Mouse (Mus musculus): ENCODE results near the gene Gm14443. TPM values are rescaled to one million over a fixed set of nuclear protein-coding genes. Genes with fewer than 3 reads are reported as not detected.
"Not testable (repeated sequence)": the region's sequence is repeated elsewhere in the genome, so short reads cannot be mapped to it uniquely, and the experiment has no call there.

Gm14443 gene
- 0.50 and 0.64 TPM in 2 replicates for polyA plus RNA-seq (2014; fragmentation: Nextera tagmentation; extraction: Ambion mirVana)

GRCm38 (mm10) chr2:175175401-175176180 lies at the start of gene Gm14443:
Gene Gm14443, minus strand, starts transcription at chr2:175175871.
- not testable (repeated sequence) for H3K27ac ChIP-seq (ENCODE audit: low read depth); H3K4me3 ChIP-seq (ENCODE audit: low read depth, low read length); H3K9me3 ChIP-seq (ENCODE audit: control insufficient read depth, low read length); H3K4me1 ChIP-seq (replicated peaks; ENCODE audit: control insufficient read depth, insufficient read depth, low read length); H3K27me3 ChIP-seq (replicated peaks; ENCODE audit: control insufficient read depth, insufficient read depth, low read length); H3K36me3 ChIP-seq (ENCODE audit: control insufficient read depth, insufficient read depth, low read length); DNase-seq (ENCODE audit: low spot score); ATAC-seq (replicated peaks; ENCODE audit: low FRiP score, low TSS enrichment, low read depth); H3K4me2 ChIP-seq (ENCODE audit: low read length); H3K9ac ChIP-seq (ENCODE audit: low read length)
- 81% methylated on average over 12 of the region's 12 CpGs for WGBS

DNA sequence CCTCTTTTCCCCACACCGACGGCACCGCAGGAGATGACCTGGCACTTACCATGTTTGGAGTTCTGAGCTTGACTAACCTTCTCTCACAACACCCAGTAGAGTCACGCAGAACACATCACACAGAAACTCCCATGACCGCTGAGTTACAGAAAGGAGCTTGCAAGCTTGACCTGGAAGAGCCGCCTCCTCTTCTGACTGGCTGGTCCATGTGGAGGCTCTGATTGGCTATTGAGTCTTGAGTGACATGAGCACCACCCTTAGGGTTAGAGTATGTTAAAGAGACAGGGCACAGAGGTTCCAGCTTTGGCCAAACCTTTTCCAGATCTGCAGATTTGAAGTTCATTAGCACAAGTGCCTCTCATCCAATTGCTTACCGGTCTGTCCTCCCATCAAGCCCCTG lies 31.1 kb upstream of the Gm14443 start, which contains the start of gene Gm14391:
TSS of gene Gm14391 (minus strand) at position 186 of the 400 bp plus-strand sequence.
- H3K9ac ChIP-seq (ENCODE audit: low read length); H3K27me3 ChIP-seq (replicated peaks; ENCODE audit: control insufficient read depth, insufficient read depth, low read length); H3K36me3 ChIP-seq (ENCODE audit: control insufficient read depth, insufficient read depth, low read length); DNase-seq (ENCODE audit: low spot score); ATAC-seq (replicated peaks; ENCODE audit: low FRiP score, low TSS enrichment, low read depth); H3K27ac ChIP-seq (ENCODE audit: low read depth); H3K9me3 ChIP-seq (ENCODE audit: control insufficient read depth, low read length); H3K4me1 ChIP-seq (replicated peaks; ENCODE audit: control insufficient read depth, insufficient read depth, low read length); H3K4me2 ChIP-seq (ENCODE audit: low read length); H3K4me3 ChIP-seq (ENCODE audit: low read depth, low read length): not testable (repeated sequence)
- WGBS: no CpG with 5 or more reads among the region's 7 CpGs

GRCm38 (mm10) chr2:175179008-175179407 lies 3.3 kb upstream of the Gm14443 start:
- 37% methylated on average over 1 of the region's 1 CpGs for WGBS
- not testable (repeated sequence) for ATAC-seq (replicated peaks; ENCODE audit: low FRiP score, low TSS enrichment, low read depth)

DNA sequence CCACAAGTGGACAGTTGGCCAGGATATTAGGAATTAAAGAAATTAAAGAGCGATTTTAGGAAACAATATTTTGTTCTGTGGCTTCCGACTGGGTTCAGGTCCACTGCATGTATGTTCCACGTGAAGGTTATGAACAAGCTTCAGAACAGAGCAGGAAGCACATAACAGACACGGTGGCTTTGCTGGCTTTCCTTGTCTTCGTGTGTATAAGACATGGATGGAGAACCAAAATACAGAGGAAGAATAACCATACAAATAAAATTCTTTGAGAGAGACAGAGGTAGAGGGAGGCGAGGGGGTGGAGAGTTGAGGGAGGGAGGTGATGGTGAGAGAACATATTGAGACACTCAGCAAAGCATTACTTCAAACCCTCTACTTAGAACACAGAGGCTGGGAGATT lies 641 bp upstream of the Gm14443 start:
- Histone ChIP-seq H3K4me3 (ENCODE audit: low read depth, low read length) (no peak overlapping the region), H3K9me3 (ENCODE audit: control insufficient read depth, low read length) (no peaks in the 10 kb centered on the region), H3K4me1 (replicated peaks; ENCODE audit: control insufficient read depth, insufficient read depth, low read length) (no peaks in the 10 kb centered on the region), H3K4me2 (ENCODE audit: low read length) (no peak overlapping the region), H3K9ac (ENCODE audit: low read length) (no peak overlapping the region), H3K36me3 (ENCODE audit: control insufficient read depth, insufficient read depth, low read length) (no peaks in the 10 kb centered on the region), H3K27me3 (replicated peaks; ENCODE audit: control insufficient read depth, insufficient read depth, low read length) (no peaks in the 10 kb centered on the region), H3K27ac (ENCODE audit: low read depth) (no peak overlapping the region)
- DNase-seq (ENCODE audit: low spot score): no peak
- no peak for ATAC-seq (replicated peaks; ENCODE audit: low FRiP score, low TSS enrichment, low read depth)
- WGBS: 80% methylated on average over 6 of the region's 6 CpGs

More at GRCm38 (mm10) chr2:175179008-175179407, 3.3 kb upstream of the Gm14443 start:
- not testable (repeated sequence) for H3K27me3 ChIP-seq (replicated peaks; ENCODE audit: control insufficient read depth, insufficient read depth, low read length); H3K4me1 ChIP-seq (replicated peaks; ENCODE audit: control insufficient read depth, insufficient read depth, low read length); H3K36me3 ChIP-seq (ENCODE audit: control insufficient read depth, insufficient read depth, low read length); H3K9me3 ChIP-seq (ENCODE audit: control insufficient read depth, low read length); H3K27ac ChIP-seq (ENCODE audit: low read depth); H3K4me2 ChIP-seq (ENCODE audit: low read length); DNase-seq (ENCODE audit: low spot score); H3K9ac ChIP-seq (ENCODE audit: low read length); H3K4me3 ChIP-seq (ENCODE audit: low read depth, low read length)

- 93% methylated on average over 2 of the region's 2 CpGs for WGBS
- H3K27ac ChIP-seq (ENCODE audit: low read depth); H3K9ac ChIP-seq (ENCODE audit: low read length); H3K9me3 ChIP-seq (ENCODE audit: control insufficient read depth, low read length); H3K4me3 ChIP-seq (ENCODE audit: low read depth, low read length); H3K36me3 ChIP-seq (ENCODE audit: control insufficient read depth, insufficient read depth, low read length); H3K4me2 ChIP-seq (ENCODE audit: low read length); DNase-seq (ENCODE audit: low spot score); H3K4me1 ChIP-seq (replicated peaks; ENCODE audit: control insufficient read depth, insufficient read depth, low read length); ATAC-seq (replicated peaks; ENCODE audit: low FRiP score, low TSS enrichment, low read depth); H3K27me3 ChIP-seq (replicated peaks; ENCODE audit: control insufficient read depth, insufficient read depth, low read length): not testable (repeated sequence)
Measured at GRCm38 (mm10) chr2:175174058-175174457, 1.6 kb downstream of the Gm14443 start.

DNA sequence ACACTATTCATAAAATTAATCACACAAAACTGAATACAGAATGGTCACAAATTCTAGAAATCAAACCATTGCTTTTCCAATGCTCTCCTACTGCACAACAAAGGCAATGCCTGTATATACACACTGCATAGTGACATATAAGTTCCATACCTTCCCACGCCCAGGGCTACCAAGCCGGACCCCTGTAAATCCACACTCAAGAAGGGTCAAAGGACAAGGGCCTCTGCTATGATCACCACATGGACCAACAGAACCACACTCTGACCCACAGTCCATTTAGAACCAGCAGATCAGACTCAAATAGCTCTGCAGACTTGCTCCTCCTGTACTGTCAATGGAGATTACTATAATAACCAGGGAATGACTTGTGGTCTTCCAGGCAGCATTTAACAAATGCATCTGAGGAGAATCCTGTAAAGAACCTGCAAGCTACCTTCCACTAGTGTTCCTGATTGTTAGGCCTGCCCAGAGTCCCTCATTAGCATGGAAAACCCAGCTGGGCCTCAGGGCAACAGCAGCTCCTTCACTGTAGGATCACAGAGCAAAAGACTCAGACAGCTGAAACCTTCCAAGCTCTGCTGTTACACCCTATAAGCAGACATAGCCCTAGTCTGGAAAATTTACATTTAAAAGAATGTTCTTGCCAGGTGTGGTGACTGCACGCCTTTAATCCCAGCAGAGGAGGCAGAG lies 2.6 kb downstream of the Gm14443 start:
- not testable (repeated sequence) for H3K4me1 ChIP-seq (replicated peaks; ENCODE audit: control insufficient read depth, insufficient read depth, low read length); H3K9me3 ChIP-seq (ENCODE audit: control insufficient read depth, low read length); H3K4me2 ChIP-seq (ENCODE audit: low read length); H3K27me3 ChIP-seq (replicated peaks; ENCODE audit: control insufficient read depth, insufficient read depth, low read length); DNase-seq (ENCODE audit: low spot score); H3K9ac ChIP-seq (ENCODE audit: low read length); H3K36me3 ChIP-seq (ENCODE audit: control insufficient read depth, insufficient read depth, low read length); H3K27ac ChIP-seq (ENCODE audit: low read depth); H3K4me3 ChIP-seq (ENCODE audit: low read depth, low read length); ATAC-seq (replicated peaks; ENCODE audit: low FRiP score, low TSS enrichment, low read depth)
- 85% methylated on average over 3 of the region's 3 CpGs for WGBS

- ATAC-seq (replicated peaks; ENCODE audit: low FRiP score, low TSS enrichment, low read depth): no peak
- no peak for DNase-seq (ENCODE audit: low spot score)
- Histone ChIP-seq H3K9me3 (ENCODE audit: control insufficient read depth, low read length) (no peaks in the 10 kb centered on the region), H3K27ac (ENCODE audit: low read depth) (no peak overlapping the region), H3K27me3 (replicated peaks; ENCODE audit: control insufficient read depth, insufficient read depth, low read length) (no peaks in the 10 kb centered on the region), H3K4me2 (ENCODE audit: low read length) (no peak overlapping the region), H3K4me1 (replicated peaks; ENCODE audit: control insufficient read depth, insufficient read depth, low read length) (no peaks in the 10 kb centered on the region), H3K36me3 (ENCODE audit: control insufficient read depth, insufficient read depth, low read length) (no peaks in the 10 kb centered on the region), H3K9ac (ENCODE audit: low read length) (no peak overlapping the region), H3K4me3 (ENCODE audit: low read depth, low read length) (no peak overlapping the region)
- 86% methylated on average over 3 of the region's 3 CpGs for WGBS
Measured at GRCm38 (mm10) chr2:175172123-175172522, 3.5 kb downstream of the Gm14443 start.

DNA sequence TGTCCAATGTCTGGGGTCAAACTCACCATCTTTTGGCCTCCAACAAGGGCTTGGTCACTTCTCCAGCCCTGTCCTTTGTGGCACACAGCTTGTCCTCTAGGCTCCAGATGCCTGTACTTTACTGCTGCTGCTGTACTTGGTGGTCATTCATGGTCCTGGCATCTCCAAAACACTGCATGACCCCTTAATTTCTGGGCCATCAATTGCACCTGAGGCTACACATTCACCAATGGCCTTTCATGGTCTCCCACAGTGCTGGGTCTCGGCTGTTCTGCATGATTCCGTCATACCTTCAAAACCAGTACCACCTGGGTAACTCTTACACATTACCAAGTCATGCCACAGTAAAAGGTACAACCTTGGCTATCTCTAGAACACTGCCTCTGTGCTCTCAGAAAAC lies 8.8 kb downstream of the Gm14443 start:
- H3K27ac ChIP-seq (ENCODE audit: low read depth); H3K36me3 ChIP-seq (ENCODE audit: control insufficient read depth, insufficient read depth, low read length); H3K4me2 ChIP-seq (ENCODE audit: low read length); DNase-seq (ENCODE audit: low spot score); H3K4me3 ChIP-seq (ENCODE audit: low read depth, low read length); H3K9me3 ChIP-seq (ENCODE audit: control insufficient read depth, low read length); ATAC-seq (replicated peaks; ENCODE audit: low FRiP score, low TSS enrichment, low read depth); H3K9ac ChIP-seq (ENCODE audit: low read length); H3K4me1 ChIP-seq (replicated peaks; ENCODE audit: control insufficient read depth, insufficient read depth, low read length); H3K27me3 ChIP-seq (replicated peaks; ENCODE audit: control insufficient read depth, insufficient read depth, low read length): not testable (repeated sequence)
- 92% methylated on average over 2 of the region's 2 CpGs for WGBS

All from intestine, embryonic 14.5 days (tissue).